Comparison of ENCODE assay signal across 7 mouse cellular contexts in the genomic region with DNA sequence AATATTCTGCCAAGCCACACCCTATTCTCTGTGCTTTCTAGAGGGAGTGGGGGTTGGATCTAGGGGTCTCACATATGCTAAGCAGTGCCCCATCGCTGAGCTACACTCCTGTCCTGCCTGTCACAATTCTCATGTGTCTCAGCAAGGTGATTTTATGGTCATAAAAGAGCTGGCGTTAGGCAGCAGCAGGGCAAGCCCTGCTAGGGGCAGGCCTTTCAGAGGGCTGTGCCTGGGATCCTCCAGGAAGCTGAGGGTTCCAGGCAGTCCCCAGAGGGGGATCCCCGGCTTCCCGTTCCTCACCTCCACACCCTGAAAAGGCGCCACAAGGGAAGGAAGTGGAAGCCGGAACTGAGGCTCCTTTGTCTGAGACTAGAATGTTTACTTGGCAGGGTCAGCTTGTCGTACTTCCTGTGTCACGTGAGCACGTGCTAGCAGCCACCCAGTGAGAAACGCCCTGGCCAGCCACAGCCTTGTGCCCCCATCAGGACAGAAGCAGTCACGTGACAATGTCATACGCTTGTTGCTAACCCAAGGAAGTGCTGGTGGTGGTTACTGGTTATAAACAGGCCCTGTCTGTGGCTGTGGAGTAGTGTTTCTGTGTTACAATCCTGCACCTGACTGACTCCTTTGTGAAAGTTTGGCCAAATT.
DNase-seq lines count a peak whose midpoint lies in the region; ATAC-seq and TF ChIP-seq lines count a peak whose summit lies in the region.

No protein-coding gene starts in this region.

- 5% methylated on average over 12 of the region's 12 CpGs for WGBS in embryonic facial prominence, embryonic 13.5 days
- 15% methylated on average over 12 of the region's 12 CpGs for WGBS in heart, embryonic 16.5 days

- 0 out of 2 replicates have a peak, but pooled peaks cover 3% of the 10 kb centered on the region for H3K9me3 ChIP-seq in embryonic facial prominence, embryonic 13.5 days
- H3K9me3 ChIP-seq in heart, embryonic 16.5 days (replicated peaks; ENCODE audit: control insufficient read depth, low read length): 0 out of 2 replicates have a peak, but pooled peaks cover 6% of the 10 kb centered on the region

- intact Hi-C loops in left cerebral cortex, adult 2 months (cut with DNase I): loop anchor here (10.0 kb wide), 1 partner anchor 701 kb away; a partner anchor contains a TSS

- no peak for TF ChIP-seq CTCF in left cerebral cortex, adult 2 months (IDR thresholded peaks at IDR 0.05)

- H3K9ac ChIP-seq in embryonic facial prominence, embryonic 13.5 days: peak overlapping the region; percentile 62
- peak overlapping the region; percentile 60 for H3K9ac ChIP-seq in heart, embryonic 16.5 days (ENCODE audit: low read length)

- peak overlapping the region; percentile 39; the same call in 1 of the 2 replicates for H3K27ac ChIP-seq in embryonic facial prominence, embryonic 13.5 days
- H3K27ac ChIP-seq in heart, embryonic 16.5 days (ENCODE audit: low read length): peak overlapping the region; percentile 51; the same call in 1 of the 2 replicates
- H3K27ac ChIP-seq in left cerebral cortex, adult 2 months: no peak overlapping the region

- H3K36me3 ChIP-seq in embryonic facial prominence, embryonic 13.5 days: no peaks in the 10 kb centered on the region
- H3K36me3 ChIP-seq in heart, embryonic 16.5 days (ENCODE audit: control insufficient read depth, insufficient read depth): no peaks in the 10 kb centered on the region

- H3K4me3 ChIP-seq in embryonic facial prominence, embryonic 13.5 days: peak overlapping the region; percentile 32
- peak overlapping the region; percentile 36 for H3K4me3 ChIP-seq in heart, embryonic 16.5 days (ENCODE audit: low read length)
- no peak overlapping the region for H3K4me3 ChIP-seq in left cerebral cortex, adult 2 months

- ATAC-seq in activated CD4-positive, CD25-positive, alpha-beta regulatory T cell, adult 4 months: peak; percentile 95
- no peak for ATAC-seq in embryonic facial prominence, embryonic 13.5 days (ENCODE audit: insufficient number of reproducible peaks, insufficient read depth, low FRiP score, low TSS enrichment, low read depth)
- peak; percentile 88 for ATAC-seq in heart, embryonic 16.5 days (replicated peaks; ENCODE audit: extremely low read depth, insufficient read depth, low FRiP score)
- ATAC-seq in megakaryocyte, adult 5-6 weeks (ENCODE audit: poor library complexity, severe bottlenecking): peak; percentile 93

- DNase-seq in kidney, postnatal 14 days: peak; percentile 81
- peak; percentile 26 to 74 for DNase-seq in spleen, postnatal 10 days (ENCODE audit: low spot score in 2 of 2)
- no peak for DNase-seq in left cerebral cortex, adult 2 months (ENCODE audit: extremely low spot score in 1 of 2, low spot score in 2 of 2)

- peaks cover 11% of the 10 kb centered on the region for H3K4me1 ChIP-seq in embryonic facial prominence, embryonic 13.5 days
- H3K4me1 ChIP-seq in heart, embryonic 16.5 days (ENCODE audit: control insufficient read depth, insufficient read depth, low read length): peaks cover 5% of the 10 kb centered on the region

- H3K27me3 ChIP-seq in embryonic facial prominence, embryonic 13.5 days: peaks cover 28% of the 10 kb centered on the region
- H3K27me3 ChIP-seq in heart, embryonic 16.5 days (ENCODE audit: control insufficient read depth, insufficient read depth, low read length): peaks cover 7% of the 10 kb centered on the region

- H3K4me2 ChIP-seq in embryonic facial prominence, embryonic 13.5 days: peak overlapping the region; percentile 57
- peak overlapping the region; percentile 60 for H3K4me2 ChIP-seq in heart, embryonic 16.5 days (ENCODE audit: low read depth, low read length)

Comparison
In these comparisons a context has a peak if more than half of its experiments do, and no peak if none do; other contexts are left out.
1. DNase-seq: peak in kidney, postnatal 14 days (single experiment) and spleen, postnatal 10 days (2 of 2); none in left cerebral cortex, adult 2 months (0 of 2).